Mouse (Mus musculus): ENCODE measurements around the gene Dmtf1. TPM values are rescaled to one million over a fixed set of nuclear protein-coding genes. Genes with fewer than 3 reads are reported as not detected.

Gene Dmtf1
- polyA plus RNA-seq, 1 experiment, result 14.6 TPM

Other genes with a start within 250 kb of the Dmtf1 start
- 22.1 and 22.9 TPM in 2 replicates for gene Crot, start 164.5 kb downstream of the Dmtf1 start, polyA plus RNA-seq (2012; rRNA removed)
- gene Tmem243, start 61.1 kb downstream of the Dmtf1 start, polyA plus RNA-seq (2012; rRNA removed), result 40.1 and 41.4 TPM in 2 replicates
- gene 9330182L06Rik, start 104.3 kb upstream of the Dmtf1 start, polyA plus RNA-seq (2012; rRNA removed), result 0.62 and 1.2 TPM in 2 replicates

Data from gonadal fat pad, adult 2 months (tissue).